Mouse (Mus musculus) CH12.LX (cell line): ENCODE data around the gene Pik3r1. TPM values are rescaled to one million over a fixed set of nuclear protein-coding genes. Genes with fewer than 3 reads are reported as not detected.

Experiments
- DNase-seq: peaks from one replicate; pipeline ENCODE4 v3.0.0-alpha.2; 2013; ENCODE audit errors: extremely low read depth
- H3K27ac ChIP-seq: 2 replicates; pipeline ENCODE4 v1.5.1; 2012; ENCODE audit warnings: low read depth, mild to moderate bottlenecking, control low read depth, moderate library complexity; ENCODE audit not compliant: insufficient read depth
- H3K27me3 ChIP-seq: replicated peaks from 2 replicates; pipeline ENCODE3; 2012; ENCODE audit warnings: inconsistent platforms
- H3K36me3 ChIP-seq, 2 experiments: replicated peaks in 1 of 2; 2 replicates each; pipeline versions ENCODE3 to v1.6.1; 2012; ENCODE audit warnings: inconsistent platforms in 1 of 2, low read length in 1 of 2, mild to moderate bottlenecking in 1 of 2, mixed read lengths in 1 of 2, moderate library complexity in 1 of 2; ENCODE audit not compliant: control insufficient read depth in 1 of 2, insufficient read depth in 1 of 2
- H3K4me1 ChIP-seq, 2 experiments: 2 replicates each; pipeline ENCODE4 v1.6.1; 2012; ENCODE audit warnings: inconsistent platforms in 1 of 2, moderate library complexity in 1 of 2; ENCODE audit not compliant: insufficient read depth in 2 of 2, control insufficient read depth in 1 of 2
- H3K4me2 ChIP-seq: 2 replicates; pipeline ENCODE4 v1.6.1; 2012; ENCODE audit warnings: low read depth, mild to moderate bottlenecking, control low read depth; ENCODE audit not compliant: poor library complexity, insufficient read depth, severe bottlenecking
- H3K4me3 ChIP-seq, 3 experiments: fragments of 150-350 bp in 1 of 3; sonication (generic) in 1 of 3; replicated peaks in 1 of 3; 2 replicates each; pipeline versions ENCODE3 to v1.5.1; 2011 to 2012; ENCODE audit warnings: low read depth in 2 of 3, low read length in 2 of 3, mild to moderate bottlenecking in 2 of 3, moderate library complexity in 2 of 3, control low read depth in 1 of 3, improper control_type of control experiment in 1 of 3, inconsistent platforms in 1 of 3, mixed read lengths in 1 of 3; ENCODE audit not compliant: poor library complexity in 1 of 3
- H3K79me2 ChIP-seq: replicated peaks from 2 replicates; pipeline ENCODE4 v1.6.1; 2012; ENCODE audit warnings: mild to moderate bottlenecking, moderate library complexity; ENCODE audit not compliant: control insufficient read depth, poor library complexity, insufficient read depth, severe bottlenecking; ENCODE audit errors: extremely low read depth
- H3K9ac ChIP-seq: 2 replicates; pipeline ENCODE4 v1.6.1; 2012; ENCODE audit warnings: low read depth, mild to moderate bottlenecking, control low read depth, moderate library complexity; ENCODE audit not compliant: insufficient read depth
- H3K9me3 ChIP-seq: replicated peaks from 2 replicates; pipeline ENCODE3; 2012; ENCODE audit warnings: low read length, inconsistent platforms, mixed read lengths
- BHLHE40 ChIP-seq: IDR thresholded peaks from 2 replicates; pipeline ENCODE4 v1.6.1; 2011; ENCODE audit warnings: mild to moderate bottlenecking, low read depth, low read length, improper control_type of control experiment
- CTCF ChIP-seq, 2 experiments: IDR thresholded peaks in 1 of 2; conservative IDR thresholded peaks in 1 of 2; 2 replicates each; pipeline ENCODE4 v1.5.1; 2011 to 2012; ENCODE audit warnings: low read depth in 2 of 2, low read length in 2 of 2, improper control_type of control experiment in 1 of 2, inconsistent platforms in 1 of 2, mild to moderate bottlenecking in 1 of 2, moderate library complexity in 1 of 2
- E2F4 ChIP-seq: IDR thresholded peaks from 2 replicates; pipeline ENCODE4 v1.6.1; 2011; ENCODE audit warnings: low read depth, low read length, improper control_type of control experiment; ENCODE audit not compliant: insufficient replicate concordance
- ELF1 ChIP-seq: IDR thresholded peaks from 2 replicates; pipeline ENCODE4 v1.6.1; 2014; ENCODE audit warnings: low read depth, mild to moderate bottlenecking, inconsistent platforms, low read length, improper control_type of control experiment
- EP300 ChIP-seq: IDR thresholded peaks from 2 replicates; pipeline ENCODE4 v1.6.1; 2011; ENCODE audit warnings: low read length, improper control_type of control experiment
- GABPA ChIP-seq: IDR thresholded peaks from 2 replicates; pipeline ENCODE4 v1.6.1; 2012; ENCODE audit warnings: low read depth, low read length, improper control_type of control experiment, inconsistent platforms; ENCODE audit not compliant: insufficient replicate concordance
- HCFC1 ChIP-seq: IDR thresholded peaks from 2 replicates; pipeline ENCODE4 v1.6.1; 2012; ENCODE audit warnings: low read depth, mild to moderate bottlenecking, inconsistent platforms, low read length, improper control_type of control experiment
- IRF4 ChIP-seq: IDR thresholded peaks from 2 replicates; pipeline ENCODE4 v1.6.1; 2014; ENCODE audit warnings: low read depth, mild to moderate bottlenecking, inconsistent platforms, low read length, improper control_type of control experiment
- JUND ChIP-seq: conservative IDR thresholded peaks from 2 replicates; pipeline ENCODE4 v1.6.1; 2011; ENCODE audit warnings: low read depth, low read length, improper control_type of control experiment
- KAT2A ChIP-seq: IDR thresholded peaks from 2 replicates; pipeline ENCODE4 v1.6.1; 2012; ENCODE audit warnings: low read length, improper control_type of control experiment, inconsistent platforms; ENCODE audit not compliant: insufficient replicate concordance
- MAX ChIP-seq: IDR thresholded peaks from 2 replicates; pipeline ENCODE4 v1.6.1; 2011; ENCODE audit warnings: low read length, improper control_type of control experiment
- MEF2A ChIP-seq: IDR thresholded peaks from 2 replicates; pipeline ENCODE4 v1.6.1; 2014; ENCODE audit warnings: low read depth, mild to moderate bottlenecking, inconsistent platforms, low read length, improper control_type of control experiment, borderline replicate concordance
- MYC ChIP-seq: IDR thresholded peaks from 2 replicates; pipeline ENCODE4 v1.6.1; 2011; ENCODE audit warnings: low read depth, mild to moderate bottlenecking, improper control_type of control experiment, low read length
- POLR2A ChIP-seq: IDR thresholded peaks from 2 replicates; pipeline ENCODE4 v1.6.1; 2011; ENCODE audit warnings: low read depth, mild to moderate bottlenecking, improper control_type of control experiment, low read length
- POLR2AphosphoS2 ChIP-seq: IDR thresholded peaks from 2 replicates; pipeline ENCODE4 v1.6.1; 2011; ENCODE audit warnings: low read depth, low read length, improper control_type of control experiment
- RCOR1 ChIP-seq: conservative IDR thresholded peaks from 2 replicates; pipeline ENCODE4 v1.6.1; 2012; ENCODE audit warnings: low read depth, mild to moderate bottlenecking, inconsistent platforms, low read length, improper control_type of control experiment
- TBP ChIP-seq: conservative IDR thresholded peaks from 2 replicates; pipeline ENCODE4 v1.6.1; 2011; ENCODE audit warnings: low read depth, low read length, improper control_type of control experiment
- TCF12 ChIP-seq: IDR thresholded peaks from 2 replicates; pipeline ENCODE4 v1.6.1; 2014; ENCODE audit warnings: low read depth, mild to moderate bottlenecking, inconsistent platforms, low read length, improper control_type of control experiment
- dilution Hi-C: fragments of 300-500 bp; cut with MboI; formaldehyde crosslinking; loops from 2 replicates; pipeline ENCODE4 v1.14.3; 2020; ENCODE audit warnings: low sequenced_read_pairs; ENCODE audit not compliant: extremely low pct_unique_long_range_greater_than_20kb, extremely low pct_ligation_motif_present
- in situ Hi-C: fragments of 300-500 bp; cut with MboI; formaldehyde crosslinking; loops from 3 replicates; pipeline ENCODE4 v1.14.3; 2019; ENCODE audit warnings: low sequenced_read_pairs, low pct_ligation_motif_present, low pct_unique_long_range_greater_than_20kb, mixed read lengths
- polyA plus RNA-seq: library from polyadenylated mRNA; unstranded; fragments of >175 nt; gene quantifications from 2 replicates; pipeline ENCODE4 v1.2.1, GENCODE M21; 2012; ENCODE audit warnings: low read depth; ENCODE audit not compliant: insufficient read length
- total RNA-seq, 2 experiments: library from RNA; depleted of rRNA; stranded (reverse); fragments of 300-350 nt in 1 of 2; fragments of >200 nt in 1 of 2; gene quantifications; 2 replicates each; pipeline ENCODE4 v1.2.3; 2012 to 2014

Pik3r1 gene
- total and polyA plus RNA-seq, 3 experiments = 17.5 to 21.0 (median 19.3) TPM

DNA sequence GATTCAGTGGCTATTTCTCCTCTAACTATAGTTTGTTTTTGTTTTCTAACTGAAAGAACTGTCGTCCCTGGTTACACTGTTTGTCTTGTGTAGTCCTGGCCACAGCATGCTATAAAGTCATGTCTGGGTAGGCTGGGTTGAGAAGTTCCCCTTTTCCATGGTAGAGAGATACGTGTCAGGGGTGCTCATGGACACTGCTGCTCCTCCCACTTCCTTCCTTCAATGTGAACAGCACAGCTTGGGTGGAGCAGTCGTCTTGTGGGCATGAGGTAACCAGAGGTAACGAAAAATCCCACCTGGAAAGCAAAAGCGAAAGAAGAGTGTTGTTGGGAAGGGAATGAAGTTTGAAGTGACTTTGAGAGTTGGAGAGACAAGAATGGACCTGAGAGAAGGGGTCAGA is 104.0 kb downstream of the Pik3r1 start (continued):
- TF ChIP-seq ELF1 (0 out of 2 replicates have a peak, but pooled peaks have one; percentile 17), POLR2A (peak; percentile 32; the same call in 1 of the 2 replicates), IRF4 (no peak)

DNA sequence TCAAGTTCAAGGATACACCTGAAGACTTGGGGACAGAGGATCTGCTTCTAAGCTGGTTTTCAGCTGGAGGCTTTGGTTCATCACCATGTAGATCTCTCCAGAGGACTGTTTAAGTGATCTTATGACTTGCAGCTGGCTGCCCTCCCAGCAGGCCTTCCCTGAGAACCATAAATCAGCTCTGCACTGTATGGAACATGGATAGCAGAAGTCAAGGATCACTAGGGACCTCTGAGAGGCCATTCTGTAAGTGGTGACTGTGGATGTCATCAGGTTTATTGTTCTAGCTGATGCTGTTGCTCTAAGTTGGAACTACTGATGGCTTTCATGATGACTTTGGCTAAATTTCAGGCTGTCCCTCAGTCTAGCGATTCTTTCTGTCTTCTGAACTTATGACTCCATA is 105.1 kb downstream of the Pik3r1 start:
- no peak overlapping the region for H3K4me3 ChIP-seq

DNA sequence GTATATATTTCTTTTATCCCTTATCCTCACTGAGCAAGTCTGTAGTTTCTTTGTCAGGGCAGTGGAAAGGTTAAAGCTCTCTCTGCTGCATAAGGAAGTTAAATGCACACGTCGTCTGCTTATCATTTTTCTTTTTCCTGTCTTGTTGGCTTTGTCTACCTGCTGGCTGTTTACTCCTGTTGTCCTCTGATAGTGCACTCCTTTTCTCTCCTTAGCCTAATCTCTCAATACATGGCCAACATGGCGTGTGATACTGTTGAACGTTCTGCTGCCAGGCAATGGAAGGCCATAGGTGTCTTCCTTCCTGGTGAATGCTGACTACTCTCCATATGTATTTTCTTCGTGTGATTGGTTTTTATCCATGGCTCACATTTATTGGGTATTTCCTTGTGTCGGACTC is 106.5 kb downstream of the Pik3r1 start:
- Histone ChIP-seq H3K4me1 (peaks cover 25 to 59% of the 10 kb centered on the region in 2 experiments), H3K9ac (no peak overlapping the region), H3K27me3 (no peaks in the 10 kb centered on the region), H3K4me2 (no peak overlapping the region), H3K27ac (no peak overlapping the region), H3K9me3 (no peaks in the 10 kb centered on the region), H3K36me3 (no peaks in the 10 kb centered on the region), H3K79me2 (no peaks in the 10 kb centered on the region), H3K4me3 (no peak overlapping the region)
- dilution Hi-C loops (no loop called here), in situ Hi-C loops (loop anchor here (10.0 kb wide), 1 partner anchor 117 kb away; no protein-coding TSS in a partner anchor)
- TF ChIP-seq CTCF (conservative IDR thresholded peaks at IDR 0.05 in 1 of 2, IDR thresholded peaks at IDR 0.05 in 1 of 2; ENCODE audit: low read depth in 2 of 2, low read length in 2 of 2) = no peak
- DNase-seq = no peak

More for the DNA sequence above, 105.1 kb downstream of the Pik3r1 start:
- TF ChIP-seq MAX (no peak), E2F4 (no peak), POLR2A (no peak), ELF1 (no peak), GABPA (no peak), MEF2A (no peak), HCFC1 (no peak), KAT2A (no peak), JUND (no peak), MYC (no peak), EP300 (no peak), TCF12 (no peak), POLR2AphosphoS2 (no peak), BHLHE40 (no peak), RCOR1 (no peak), IRF4 (no peak), TBP (no peak)
- Histone ChIP-seq H3K4me2 (no peak overlapping the region), H3K9ac (no peak overlapping the region), H3K79me2 (no peaks in the 10 kb centered on the region), H3K27ac (no peak overlapping the region), H3K4me1 (peaks cover 19 to 52% of the 10 kb centered on the region in 2 experiments), H3K36me3 (no peaks in the 10 kb centered on the region), H3K9me3 (no peaks in the 10 kb centered on the region), H3K27me3 (no peaks in the 10 kb centered on the region)
- in situ Hi-C loops = loop anchor here (10.0 kb wide), 1 partner anchor 118 kb away; no protein-coding TSS in a partner anchor
- dilution Hi-C loops = no loop called here
- no peak for DNase-seq
